Mouse (Mus musculus) ES-E14 (cell line): Measurements from ENCODE around the gene Hoxc12. TPM values are rescaled to one million over a fixed set of nuclear protein-coding genes. Genes with fewer than 3 reads are reported as not detected.

Source experiments
- DNase-seq: peaks from one replicate; pipeline ENCODE4 v3.0.0-alpha.2; 2013; ENCODE audit warnings: low read depth, low spot score
- H3K27ac ChIP-seq: 2 replicates; pipeline ENCODE4 v1.5.1; 2012; ENCODE audit warnings: low read depth, mild to moderate bottlenecking, low read length, moderate library complexity, mixed read lengths; ENCODE audit not compliant: poor library complexity, insufficient read depth, severe bottlenecking
- H3K36me3 ChIP-seq: 2 replicates; pipeline ENCODE4 v1.6.1; 2012; ENCODE audit warnings: mild to moderate bottlenecking, low read length, moderate library complexity, mixed read lengths; ENCODE audit not compliant: control insufficient read depth, poor library complexity, insufficient read depth, severe bottlenecking
- H3K4me1 ChIP-seq, 2 experiments: fragments of 150-350 bp in 1 of 2; sonication (generic) in 1 of 2; 2 replicates each; pipeline ENCODE4 v1.6.1; 2012; ENCODE audit warnings: low read length in 2 of 2, mild to moderate bottlenecking in 1 of 2, mixed read lengths in 1 of 2; ENCODE audit not compliant: control insufficient read depth in 2 of 2, insufficient read depth in 2 of 2, poor library complexity in 1 of 2
- H3K4me3 ChIP-seq, 2 experiments: fragments of 150-350 bp in 1 of 2; sonication (generic) in 1 of 2; 2 replicates each; pipeline ENCODE4 v1.5.1; 2012; ENCODE audit warnings: low read length in 2 of 2, low read depth in 1 of 2, mild to moderate bottlenecking in 1 of 2, mixed read lengths in 1 of 2; ENCODE audit not compliant: insufficient read depth in 1 of 2, poor library complexity in 1 of 2, severe bottlenecking in 1 of 2
- H3K9ac ChIP-seq: 2 replicates; pipeline ENCODE4 v1.6.1; 2012; ENCODE audit warnings: low read depth, mild to moderate bottlenecking, low read length, mixed read lengths; ENCODE audit not compliant: poor library complexity, insufficient read depth, severe bottlenecking
- H3K9me3 ChIP-seq: fragments of 150-350 bp; sonication (generic); 2 replicates; pipeline ENCODE4 v1.6.1; 2012; ENCODE audit warnings: low read depth, mild to moderate bottlenecking, low read length; ENCODE audit not compliant: control insufficient read depth, insufficient read depth
- CHD2 ChIP-seq: IDR thresholded peaks from 2 replicates; pipeline ENCODE4 v1.6.1; 2014; ENCODE audit warnings: mild to moderate bottlenecking, low read depth, low read length, inconsistent platforms
- HCFC1 ChIP-seq: IDR thresholded peaks from 2 replicates; pipeline ENCODE4 v1.6.1; 2012; ENCODE audit warnings: low read length, inconsistent platforms, borderline replicate concordance; ENCODE audit not compliant: insufficient read depth
- MAFK ChIP-seq: IDR thresholded peaks from 2 replicates; pipeline ENCODE4 v1.6.1; 2014; ENCODE audit warnings: mild to moderate bottlenecking, low read depth, low read length, inconsistent platforms; ENCODE audit not compliant: insufficient read depth
- ZC3H11A ChIP-seq: IDR thresholded peaks from 2 replicates; pipeline ENCODE4 v1.6.1; 2012; ENCODE audit warnings: low read depth, mild to moderate bottlenecking, inconsistent platforms, low read length, borderline replicate concordance
- ZNF384 ChIP-seq: IDR thresholded peaks from 2 replicates; pipeline ENCODE4 v1.6.1; 2012; ENCODE audit warnings: low read depth, low read length, inconsistent platforms
- in situ Hi-C, 2 experiments: fragments of 600-800 bp; cut with MboI; formaldehyde crosslinking; loops; one replicate each; pipeline ENCODE4 v1.15.1; 2025; ENCODE audit warnings: low sequenced_read_pairs in 2 of 2, inconsistent platforms in 1 of 2; ENCODE audit not compliant: unreplicated experiment in 2 of 2
- total RNA-seq: library from RNA; depleted of rRNA; stranded (reverse); fragments of 300-350 nt; gene quantifications from 2 replicates; pipeline ENCODE4 v1.2.3, GENCODE M21; 2012; rRNA removed

Hoxc12 gene
- total RNA-seq, result 0.85 and 1.9 TPM in 2 replicates

DNA sequence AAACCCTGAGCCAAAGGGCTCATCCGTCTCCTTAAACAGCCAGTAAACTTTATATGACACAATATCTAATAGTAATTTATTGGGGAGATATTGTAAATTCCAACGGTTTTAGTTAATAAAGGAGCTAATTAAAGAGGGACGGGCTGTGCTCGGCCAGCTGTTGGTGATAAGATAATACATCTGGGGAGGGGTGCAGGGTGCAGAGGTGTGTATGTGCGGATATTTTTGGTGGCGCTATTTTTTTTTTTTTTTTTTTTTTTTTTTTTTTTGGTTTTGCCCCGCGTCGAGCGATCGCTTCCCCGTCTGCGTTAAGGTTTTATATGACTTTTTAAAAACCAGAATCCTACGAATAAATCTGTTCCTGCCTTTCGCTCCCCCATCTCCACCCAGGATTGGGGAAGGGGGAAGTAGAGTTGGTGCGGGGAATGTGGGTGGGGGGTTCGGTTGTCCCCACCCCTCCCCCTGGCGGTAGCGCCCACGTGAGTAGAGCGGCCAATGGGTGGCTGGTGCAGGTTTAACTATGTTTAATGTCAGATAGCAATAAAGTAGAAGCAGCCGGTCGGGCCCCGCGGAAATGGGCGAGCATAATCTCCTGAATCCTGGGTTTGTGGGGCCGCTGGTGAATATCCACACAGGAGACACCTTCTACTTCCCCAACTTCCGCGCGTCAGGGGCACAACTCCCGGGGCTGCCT, at the start of gene Hoxc12:
Gene Hoxc12, plus strand, starts transcription at position 479 of the 694 bp plus-strand sequence.
- Histone ChIP-seq H3K9ac (no peak within 1 kb of the TSS), H3K4me3 (peak within 1 kb of the TSS; percentile 31 to 41), H3K27ac (no peak within 1 kb of the TSS), H3K9me3 (no peaks in the 10 kb centered on the region), H3K4me1 (peaks cover 1 to 12% of the 10 kb centered on the region in 2 experiments; a peak in 1 of 4 replicates), H3K36me3 (no peaks in the 10 kb centered on the region)
- in situ Hi-C loops, result loop anchor here in 1 of 2 experiments (25.0 kb wide), 1 partner anchor 924 kb away; the partner anchor contains the start of gene Krt8
- DNase-seq, result no peak
- TF ChIP-seq ZNF384 (peak; percentile 91), ZC3H11A (no peak), CHD2 (no peak), HCFC1 (no peak), MAFK (no peak)

DNA sequence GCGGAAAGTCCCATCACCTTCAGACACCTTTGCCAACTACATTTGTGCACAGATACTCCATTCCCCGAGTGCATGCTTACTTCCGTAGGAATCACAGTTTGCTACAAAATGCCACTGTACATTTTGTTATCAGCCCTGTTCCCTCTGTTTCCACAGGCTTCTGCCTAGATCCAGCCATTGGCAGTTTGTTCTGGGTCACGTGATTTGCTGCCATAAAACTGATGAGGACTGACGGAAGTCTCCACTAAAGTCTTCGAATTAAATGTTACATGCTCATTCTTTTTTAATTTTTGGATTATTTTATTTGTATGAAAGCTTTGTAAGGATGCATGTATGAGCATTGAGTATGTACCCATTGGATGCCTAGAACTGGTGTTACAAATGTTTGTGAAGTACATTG, 41.4 kb upstream of the Hoxc12 start:
- TF ChIP-seq ZNF384 (no peak), HCFC1 (no peak), ZC3H11A (no peak), CHD2 (no peak), MAFK (no peak)
- no peaks in the 10 kb centered on the region for H3K4me1 ChIP-seq
- no peak overlapping the region for H3K4me3 ChIP-seq
- DNase-seq, result no peak
- H3K36me3 ChIP-seq, result no peaks in the 10 kb centered on the region
- H3K27ac ChIP-seq, result no peak overlapping the region
- no peak overlapping the region for H3K9ac ChIP-seq
- in situ Hi-C loops, result no loop called here
- no peaks in the 10 kb centered on the region for H3K9me3 ChIP-seq

DNA sequence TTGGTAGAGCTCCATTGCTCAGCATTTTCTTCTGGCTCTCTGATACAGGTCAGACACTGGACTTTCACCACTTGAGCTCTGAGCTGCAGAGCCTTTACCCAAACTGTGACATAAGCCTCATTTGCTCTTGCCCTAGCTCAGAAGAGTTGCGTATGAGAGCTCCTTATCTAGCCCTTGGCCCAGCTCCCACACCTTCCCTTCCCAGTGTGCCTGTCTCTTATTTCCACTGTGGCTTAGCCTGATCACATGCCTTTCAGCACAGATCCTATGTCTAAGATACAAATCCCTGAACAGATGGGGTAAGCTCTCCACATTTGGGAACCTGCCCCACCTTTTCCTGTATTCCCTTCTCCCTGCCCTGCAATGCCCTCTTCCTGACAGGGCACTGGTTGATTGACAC, 31.6 kb upstream of the Hoxc12 start:
- H3K9me3 ChIP-seq, result no peaks in the 10 kb centered on the region
- no peak for DNase-seq
- no peak overlapping the region for H3K4me3 ChIP-seq
- H3K9ac ChIP-seq, result no peak overlapping the region
- no peak overlapping the region for H3K27ac ChIP-seq
- no peaks in the 10 kb centered on the region for H3K4me1 ChIP-seq
- TF ChIP-seq ZC3H11A (no peak), HCFC1 (no peak), MAFK (no peak), ZNF384 (no peak)
- in situ Hi-C loops, result no loop called here
- H3K36me3 ChIP-seq, result no peaks in the 10 kb centered on the region

DNA sequence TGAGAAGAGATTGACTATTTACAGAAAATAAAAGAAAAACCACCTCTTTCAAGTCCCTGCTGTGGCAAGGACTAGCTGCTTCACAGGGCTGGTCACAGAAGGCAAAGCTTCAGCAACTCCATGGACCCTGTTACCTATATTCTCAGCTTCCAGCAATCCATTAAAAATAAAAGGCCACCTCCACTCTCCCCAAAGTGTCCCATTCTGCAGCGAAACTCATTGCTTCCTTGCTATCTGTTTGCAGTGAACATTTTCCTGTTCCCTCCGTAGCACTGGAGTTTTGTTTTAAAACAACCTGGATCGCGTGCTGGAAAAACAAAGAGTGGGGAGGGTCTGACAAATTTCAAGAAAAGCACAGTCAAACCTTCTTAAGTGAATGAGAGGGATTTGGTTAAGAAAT, 27.0 kb upstream of the Hoxc12 start:
- DNase-seq, result no peak
- Histone ChIP-seq H3K9ac (no peak overlapping the region), H3K27ac (no peak overlapping the region), H3K36me3 (no peaks in the 10 kb centered on the region), H3K9me3 (no peaks in the 10 kb centered on the region), H3K4me1 (peaks cover 0 to 1% of the 10 kb centered on the region in 2 experiments; a peak in 2 of 4 replicates), H3K4me3 (no peak overlapping the region)
- in situ Hi-C loops, result no loop called here
- TF ChIP-seq ZNF384, result no peak

DNA sequence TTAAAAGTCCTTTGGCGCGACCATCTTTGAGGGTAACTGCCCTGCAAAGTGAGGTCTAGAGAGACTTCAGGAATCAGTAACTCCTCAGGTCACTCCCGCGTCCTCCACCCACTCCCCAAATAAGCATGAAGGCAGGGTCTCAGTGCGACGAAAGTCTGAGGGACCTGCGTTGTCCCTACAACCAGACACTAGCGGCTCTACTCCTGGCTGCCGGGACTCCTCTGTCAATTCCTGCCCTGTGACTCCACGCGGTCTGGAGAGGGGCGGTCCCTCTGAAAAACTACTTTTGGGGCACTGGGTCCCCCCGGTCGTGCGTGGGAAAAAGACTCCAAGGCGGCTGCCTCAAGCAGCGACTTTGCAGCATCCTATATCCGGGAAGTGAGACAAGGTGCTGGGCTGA, 26.5 kb upstream of the Hoxc12 start:
- H3K4me3 ChIP-seq, result peak overlapping the region; percentile 32 to 44; a peak in 3 of 4 replicates
- in situ Hi-C loops, result no loop called here
- no peak overlapping the region for H3K27ac ChIP-seq
- TF ChIP-seq HCFC1 (no peak), ZNF384 (no peak), MAFK (no peak), CHD2 (no peak), ZC3H11A (no peak)
- DNase-seq, result no peak
- H3K9me3 ChIP-seq, result no peaks in the 10 kb centered on the region
- no peak overlapping the region for H3K9ac ChIP-seq
- peaks cover 0 to 1% of the 10 kb centered on the region in 2 experiments; a peak in 2 of 4 replicates for H3K4me1 ChIP-seq
- no peaks in the 10 kb centered on the region for H3K36me3 ChIP-seq
